Mouse (Mus musculus): ENCODE data around the gene Hlcs.

Hlcs gene

DNA sequence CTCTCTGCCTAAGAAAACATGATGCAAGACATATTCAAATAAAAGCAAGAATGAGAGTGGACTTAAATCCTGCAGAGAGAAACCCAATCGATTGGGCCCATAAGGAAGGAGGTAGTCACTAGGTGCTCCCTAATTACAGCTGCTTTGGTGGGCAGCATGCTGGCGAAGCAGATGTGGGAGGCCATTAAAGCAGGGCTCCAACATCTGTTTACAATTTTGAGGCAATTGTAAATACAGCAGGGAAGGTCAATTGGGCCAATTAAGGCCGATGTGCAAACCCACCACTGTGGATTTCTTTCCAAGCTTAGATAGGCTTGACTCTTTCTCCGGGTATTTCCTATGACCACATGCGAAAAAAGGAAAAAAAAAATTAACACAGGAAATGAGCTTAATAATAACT is 117.5 kb downstream of the Hlcs start:
- no peak for DNase-seq

DNA sequence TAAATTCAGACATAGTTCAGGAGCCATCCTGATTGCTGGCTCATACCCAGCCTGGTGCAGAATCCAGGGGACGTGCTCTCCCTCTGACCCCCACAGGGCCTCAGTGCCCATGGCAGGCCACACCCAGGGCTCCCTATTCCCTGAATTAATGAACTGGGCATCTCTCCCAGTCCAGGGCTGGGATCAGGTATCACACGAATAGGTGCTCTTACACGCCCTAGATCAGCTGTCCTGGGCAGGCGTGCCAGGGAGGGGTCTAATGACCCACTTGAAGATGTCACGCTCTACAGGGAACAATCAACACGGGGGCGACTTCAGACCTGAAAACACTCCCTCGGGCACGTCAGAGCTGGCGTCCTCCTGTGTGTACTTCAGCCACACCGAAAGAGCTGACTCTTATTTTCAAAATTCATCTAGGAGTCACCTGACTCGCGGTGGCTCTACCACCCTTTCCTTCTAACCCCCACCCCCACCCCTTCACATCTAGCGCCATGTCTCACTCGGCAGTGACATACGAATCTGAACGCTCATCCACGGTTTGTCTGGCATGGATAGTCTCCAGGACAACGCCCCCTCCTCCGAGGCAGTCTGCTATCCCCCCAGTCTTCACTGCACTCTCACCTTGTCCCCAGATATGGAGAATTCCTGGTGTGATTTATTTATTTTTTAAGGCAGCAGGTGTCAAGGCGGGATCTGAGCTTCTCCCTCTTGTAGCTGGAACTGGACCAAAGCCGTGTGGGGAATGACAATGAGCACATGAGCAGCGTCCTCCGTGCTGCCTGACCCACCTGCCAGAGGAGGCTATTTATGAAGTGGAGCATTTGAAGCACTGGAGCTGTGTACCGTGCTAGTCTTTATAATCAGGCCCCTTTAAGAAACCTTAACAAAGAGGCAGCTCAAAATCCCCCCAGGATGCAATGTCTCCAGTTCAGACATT is 121.7 kb downstream of the Hlcs start:
- no peak for DNase-seq

DNA sequence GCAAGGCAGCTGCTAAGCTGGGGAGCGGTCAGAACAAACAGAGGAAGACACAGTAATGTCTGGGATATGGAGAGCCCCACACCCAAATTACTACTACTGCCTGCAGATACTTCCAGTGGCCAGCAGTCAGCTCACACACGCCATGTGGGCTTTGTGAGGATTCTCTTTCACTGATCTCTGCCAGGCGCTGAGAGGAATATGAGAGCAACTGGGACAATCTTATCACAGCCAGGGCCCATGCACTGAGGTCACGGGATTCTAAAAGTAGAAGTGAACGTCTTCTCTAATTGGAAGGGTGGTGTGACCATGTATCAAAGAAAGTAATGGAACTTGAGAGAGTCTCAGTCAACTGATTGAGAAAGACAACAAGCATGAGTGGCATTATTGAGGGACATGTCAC is 123.1 kb downstream of the Hlcs start:
- DNase-seq, result no peak

DNA sequence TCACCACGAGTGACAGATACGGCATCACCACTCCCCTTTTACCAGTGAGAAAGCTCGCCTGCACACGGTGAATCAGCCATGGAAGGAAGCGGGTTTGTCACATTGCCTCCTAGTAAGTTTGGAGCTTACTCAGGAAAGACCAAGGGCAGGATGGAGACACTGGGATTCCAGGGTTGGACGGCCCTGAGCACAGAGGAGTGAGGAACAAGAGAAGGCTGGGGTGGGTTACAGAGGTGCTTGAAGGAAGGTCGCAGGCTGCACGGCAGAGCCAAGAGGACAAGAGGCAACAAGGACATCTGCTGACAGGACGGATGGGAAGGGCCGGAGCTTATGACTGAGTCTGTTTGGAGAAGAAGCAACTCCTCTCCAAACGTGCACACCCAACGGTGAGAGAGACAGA is 126.8 kb downstream of the Hlcs start:
- no peak for DNase-seq

DNA sequence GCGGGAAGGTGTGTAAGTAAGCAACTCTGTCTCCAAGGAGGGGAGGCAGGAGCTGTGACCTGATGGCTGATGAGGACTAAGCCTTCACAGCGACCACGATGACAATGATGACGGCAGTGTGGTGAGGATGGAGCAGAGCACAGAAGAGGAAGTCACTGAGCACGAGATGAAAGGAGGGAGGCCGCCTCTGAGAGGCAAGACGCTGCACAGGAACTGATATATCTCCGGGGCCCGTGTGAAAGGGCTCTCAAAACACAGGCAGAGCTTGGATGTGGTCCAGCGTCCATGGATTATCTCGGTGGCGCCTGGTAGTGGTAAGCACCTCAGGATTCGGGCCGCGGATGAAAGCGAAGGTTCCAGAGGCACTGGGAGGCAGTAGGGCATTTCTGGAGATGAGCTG is 127.9 kb downstream of the Hlcs start:
- DNase-seq, result no peak

DNA sequence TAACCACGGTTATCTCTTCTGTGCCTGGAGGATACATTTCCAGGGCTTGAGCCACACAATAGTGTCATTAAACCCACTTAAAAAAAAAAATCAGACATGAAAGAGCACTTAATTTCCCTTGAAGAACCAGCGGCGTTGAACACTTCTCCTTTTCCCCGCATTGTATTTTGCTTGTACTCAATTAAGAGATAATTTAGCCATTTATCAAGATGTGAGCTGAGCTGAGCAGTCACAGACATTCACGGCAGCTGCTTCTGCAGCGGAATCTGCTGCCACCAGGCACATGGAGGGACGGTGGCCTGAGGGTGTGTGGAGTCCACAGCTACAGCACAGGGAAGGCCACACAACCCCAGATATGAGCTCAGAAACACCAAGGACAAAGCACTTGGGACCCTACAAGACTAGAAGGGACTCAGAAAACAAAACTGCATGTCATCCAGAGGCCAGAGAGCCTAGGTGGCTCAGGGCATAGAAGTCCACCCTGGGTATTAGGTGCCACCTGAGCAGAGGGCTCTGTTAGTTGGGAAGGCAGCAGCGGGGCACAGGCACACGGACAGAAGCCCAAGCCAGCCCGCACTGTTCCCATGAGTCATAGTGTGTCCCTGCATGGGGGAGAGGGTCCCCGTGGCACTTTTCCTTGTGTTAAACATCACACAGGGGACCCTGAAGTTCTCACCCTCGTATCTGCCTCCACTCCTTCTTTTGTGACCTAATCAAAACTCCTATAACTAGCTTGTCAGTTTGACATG is 133.1 kb downstream of the Hlcs start:
- no peak for DNase-seq

DNA sequence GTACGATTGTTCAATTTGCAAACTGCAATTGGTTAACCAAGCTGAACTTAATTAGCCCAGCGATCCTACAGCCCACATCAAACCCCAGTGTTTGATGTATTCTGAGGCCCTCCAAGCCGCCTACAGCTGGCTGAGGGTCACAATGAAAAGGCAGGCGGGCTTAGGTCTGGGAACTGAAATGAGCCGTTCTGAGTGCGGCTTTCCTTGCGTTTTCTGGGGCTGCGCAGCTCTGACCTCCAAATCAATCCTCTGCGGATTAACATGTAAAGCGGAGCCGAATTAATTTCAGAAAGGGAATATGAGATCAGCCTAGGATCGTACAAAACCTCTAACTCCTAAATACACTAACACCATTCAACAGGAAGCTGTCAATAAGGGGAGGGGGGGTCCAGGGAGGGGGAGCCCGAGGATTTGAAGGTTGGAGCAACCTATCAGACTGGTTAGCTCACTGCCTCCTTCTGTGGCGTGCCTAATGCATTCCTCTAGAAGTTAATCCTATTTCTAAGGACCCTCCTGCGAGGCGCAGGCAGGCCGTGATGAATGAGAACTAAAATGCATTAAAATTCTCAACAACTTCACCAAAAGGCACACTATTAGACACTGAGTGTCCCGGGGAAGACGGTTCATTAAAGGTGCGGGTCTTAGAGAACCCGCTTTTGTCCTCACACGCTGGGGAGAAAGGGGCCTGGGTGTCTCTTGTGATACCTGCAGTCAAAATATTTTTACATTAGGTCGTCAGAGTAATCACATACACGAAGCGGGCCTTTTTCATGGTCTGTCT is 133.8 kb downstream of the Hlcs start:
- no peak for DNase-seq

DNA sequence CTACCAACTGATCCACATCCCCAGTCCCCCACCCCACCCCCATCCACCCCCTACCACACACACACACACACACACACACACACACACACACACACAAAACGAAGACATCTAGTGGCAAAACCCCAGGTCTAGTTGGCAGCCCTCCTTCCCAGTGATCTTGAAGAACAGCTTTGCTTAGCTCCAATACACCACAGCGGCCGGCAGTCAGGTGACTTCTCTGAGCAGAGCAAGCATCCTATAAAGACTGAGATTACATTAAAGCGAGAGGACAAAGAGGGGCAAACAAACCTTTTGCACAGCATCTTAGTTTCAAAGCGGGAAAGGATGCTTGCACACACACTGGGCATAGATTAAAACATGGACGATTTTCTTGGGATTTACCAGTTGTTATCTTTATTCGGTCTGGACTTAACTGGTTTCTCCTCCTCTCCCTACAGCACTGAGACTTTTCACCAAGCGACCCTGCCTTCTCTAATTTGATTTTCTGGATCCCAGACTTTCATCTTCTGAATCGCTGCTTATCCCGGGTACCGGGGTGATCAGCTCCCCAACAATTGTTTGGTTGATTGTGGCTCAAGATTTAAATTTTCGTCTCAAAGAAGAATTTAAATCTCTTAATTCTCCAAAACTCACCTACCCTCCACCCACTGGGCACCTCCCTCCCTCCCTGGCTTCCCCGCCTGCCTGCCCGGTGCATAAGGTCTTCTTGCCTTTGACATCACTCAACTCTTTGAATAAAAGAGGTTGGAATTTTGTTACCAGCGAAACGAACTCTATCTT is 134.7 kb downstream of the Hlcs start:
- no peak for DNase-seq

DNA sequence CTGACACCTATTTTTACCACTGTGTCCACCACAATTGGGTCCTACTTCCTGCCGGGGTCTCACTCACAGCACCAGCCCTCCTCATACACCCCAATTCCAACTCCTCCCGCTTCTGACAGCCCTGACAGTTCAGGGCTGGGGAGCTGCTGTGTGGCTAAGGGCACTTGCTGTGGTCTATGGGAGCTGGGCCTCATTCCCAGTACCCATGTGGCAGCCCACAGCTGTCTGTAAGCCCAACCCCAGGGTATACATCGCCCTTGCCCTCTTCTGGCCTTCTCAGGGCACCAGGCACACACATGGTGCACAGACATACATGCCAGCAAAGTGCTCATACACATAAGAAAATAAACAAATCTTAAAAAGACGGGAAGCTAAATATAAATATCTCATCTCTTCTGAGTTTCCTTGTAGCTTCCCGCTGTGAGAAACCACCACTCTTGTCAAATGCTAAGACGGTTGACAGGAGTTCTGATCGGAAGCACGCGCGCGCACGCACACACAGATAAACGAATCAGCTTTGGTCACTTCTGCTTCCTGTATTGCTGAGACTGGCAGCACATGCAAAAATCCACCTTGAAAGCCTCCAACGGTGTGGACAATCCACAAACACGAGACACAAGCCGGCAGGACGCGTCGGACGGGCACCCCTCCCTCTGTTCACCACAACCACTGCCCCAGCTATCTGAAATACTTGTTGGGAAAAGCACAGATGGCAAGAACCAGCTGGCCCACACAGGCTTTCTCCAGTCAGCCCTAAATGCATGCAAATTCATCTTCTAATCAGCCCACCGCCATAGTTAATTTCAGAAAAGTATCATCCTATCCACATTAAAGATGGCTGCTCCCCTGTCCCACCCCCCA is 136.1 kb downstream of the Hlcs start:
- DNase-seq, result no peak

DNA sequence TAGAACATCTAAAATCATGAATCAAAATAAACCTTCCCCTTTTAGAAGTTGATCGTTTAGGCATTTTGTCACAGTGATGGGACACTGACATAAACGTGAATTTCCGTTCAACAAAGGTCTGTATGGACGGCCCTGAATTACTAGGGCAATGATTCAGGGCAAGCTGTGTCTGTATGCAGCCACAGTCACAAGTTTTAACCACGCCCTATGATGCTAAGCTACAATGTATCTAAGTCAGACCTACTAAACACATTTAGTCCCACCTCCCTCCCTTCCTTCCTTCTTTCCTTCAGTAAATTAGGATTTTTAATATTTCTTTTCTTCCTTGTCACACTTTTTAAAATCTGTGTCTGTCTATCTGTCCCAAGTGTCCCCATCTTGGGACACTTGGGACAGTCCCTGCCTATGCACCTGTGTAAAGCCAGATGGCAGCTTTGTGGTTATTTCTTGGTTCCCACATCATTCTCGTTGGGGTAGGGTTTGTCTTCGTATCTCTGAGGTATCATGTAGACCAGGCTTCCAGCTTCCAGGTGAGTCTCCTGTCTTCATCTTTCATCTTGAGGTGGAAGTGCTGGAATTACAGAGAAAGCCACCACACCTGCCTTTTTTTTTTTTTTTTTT is 137.9 kb downstream of the Hlcs start:
- DNase-seq, result no peak

DNA sequence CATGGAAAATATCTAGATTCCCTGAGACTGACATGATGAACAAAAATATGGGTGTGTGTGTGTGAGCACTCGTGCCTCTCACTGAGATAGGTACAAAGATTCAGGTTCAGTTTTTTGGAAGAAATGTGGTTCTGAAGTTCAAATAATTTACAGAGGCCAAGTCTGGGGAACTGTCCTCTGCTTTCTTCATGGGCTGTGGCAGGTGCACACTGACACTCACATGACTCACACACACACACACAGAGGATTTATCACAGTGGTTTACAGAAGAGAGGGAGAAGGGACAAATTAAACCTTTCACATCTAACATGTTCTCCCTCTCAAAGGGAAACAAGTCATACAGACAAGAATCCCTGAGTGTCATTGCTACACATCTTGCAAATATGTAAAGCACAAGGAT is 140.0 kb downstream of the Hlcs start:
- DNase-seq, result no peak

DNA sequence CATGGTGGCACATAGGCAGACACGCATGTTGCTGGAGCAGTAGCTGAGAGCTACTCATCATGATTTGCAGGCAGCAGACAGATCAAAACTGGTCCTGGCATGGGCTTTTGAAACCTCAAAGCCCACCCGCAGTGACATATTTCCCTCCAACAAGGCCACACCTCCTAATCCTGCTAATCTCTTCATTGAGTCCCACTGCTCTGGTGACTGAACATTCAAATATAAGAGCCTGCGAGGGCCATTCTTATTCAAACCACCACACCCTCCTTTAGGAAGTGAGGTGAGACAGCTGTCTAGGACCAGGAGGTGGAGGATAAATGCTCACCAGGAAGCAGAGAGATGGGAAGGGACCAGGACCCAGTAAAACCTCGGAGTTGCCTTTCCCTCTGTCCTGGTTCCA is 143.2 kb downstream of the Hlcs start:
- DNase-seq, result no peak

DNA sequence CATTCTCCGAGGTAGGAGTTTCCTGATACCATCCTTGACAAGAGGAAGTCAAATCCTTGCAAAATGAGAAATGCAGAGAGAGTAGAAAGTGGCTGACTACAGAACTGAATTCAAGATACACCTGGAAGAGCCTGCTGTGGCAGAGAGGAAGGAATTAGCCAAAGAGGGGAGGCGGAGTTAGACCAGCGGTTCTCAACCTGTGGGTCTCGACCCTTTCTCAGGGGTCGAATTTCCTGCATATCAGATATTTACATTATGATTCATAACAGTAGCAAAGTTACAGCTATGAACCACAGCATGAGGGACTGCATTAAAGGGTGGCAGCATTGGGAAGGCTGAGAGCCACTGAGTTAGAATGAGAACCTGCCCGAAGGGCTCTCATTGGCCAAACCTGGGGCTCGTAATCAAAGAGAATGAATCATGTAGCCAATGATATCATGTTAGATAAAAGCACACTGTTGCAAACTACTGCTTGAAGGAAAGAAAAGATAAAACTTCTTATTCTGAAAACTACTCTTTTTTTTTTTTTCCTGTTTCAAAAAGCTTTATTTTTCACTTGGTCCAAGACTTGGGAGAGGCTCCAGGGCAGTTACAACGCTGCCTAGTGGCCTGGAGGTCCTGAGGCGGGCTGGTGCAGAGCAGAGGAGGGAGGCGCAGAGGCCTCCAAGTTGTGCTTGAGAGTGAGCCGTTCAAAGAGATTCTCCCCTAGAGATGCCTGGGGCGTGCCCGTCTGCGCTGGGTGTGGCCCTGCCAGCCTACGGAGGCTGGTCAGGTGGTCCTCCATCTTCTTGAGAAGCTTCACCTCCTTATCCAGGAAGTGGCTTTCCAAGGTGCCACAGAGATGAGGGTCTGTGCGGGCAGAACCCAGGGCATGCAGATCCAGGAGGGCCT is 144.5 kb downstream of the Hlcs start:
- DNase-seq, result no peak

DNA sequence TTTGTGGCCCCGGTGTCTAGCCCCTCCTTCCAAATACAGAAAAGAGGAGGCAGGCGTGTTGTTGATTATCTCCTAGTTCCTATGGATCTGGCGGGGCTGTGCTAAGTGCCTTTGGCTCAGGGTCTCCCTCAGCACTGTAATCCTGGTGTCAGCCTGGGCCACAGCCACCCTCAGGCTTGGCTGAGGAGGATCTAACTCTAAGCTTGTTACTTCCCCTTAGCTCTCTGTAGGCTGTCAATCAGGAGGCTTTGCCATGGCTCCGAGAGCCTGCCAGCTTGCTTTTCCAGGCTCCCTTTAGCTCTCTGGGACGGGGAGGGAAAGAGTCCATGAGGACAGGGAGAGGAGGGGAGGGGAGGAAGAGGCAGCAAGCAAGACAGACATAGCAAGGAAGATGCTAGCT is 148.4 kb downstream of the Hlcs start:
- no peak for DNase-seq

DNA sequence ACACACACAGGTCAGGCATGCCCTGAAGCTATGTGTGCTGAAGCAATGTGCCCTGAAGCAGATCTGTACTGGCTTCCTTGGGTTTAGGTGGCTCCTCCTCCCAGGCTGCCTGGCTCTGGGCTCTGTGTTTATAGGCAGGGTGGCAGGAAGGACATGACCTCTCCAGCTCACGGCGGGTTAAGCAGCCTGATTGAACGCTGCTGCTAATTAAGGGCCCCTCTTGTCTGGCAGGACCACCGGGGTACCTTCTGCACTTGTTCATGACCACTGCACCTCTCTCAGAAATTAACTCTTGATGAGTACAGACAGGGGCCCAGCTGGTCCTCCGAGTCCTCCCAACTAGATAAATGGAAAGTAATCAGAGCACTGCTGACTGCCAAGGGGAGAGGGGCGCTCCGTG is 149.1 kb downstream of the Hlcs start:
- no peak for DNase-seq

DNA sequence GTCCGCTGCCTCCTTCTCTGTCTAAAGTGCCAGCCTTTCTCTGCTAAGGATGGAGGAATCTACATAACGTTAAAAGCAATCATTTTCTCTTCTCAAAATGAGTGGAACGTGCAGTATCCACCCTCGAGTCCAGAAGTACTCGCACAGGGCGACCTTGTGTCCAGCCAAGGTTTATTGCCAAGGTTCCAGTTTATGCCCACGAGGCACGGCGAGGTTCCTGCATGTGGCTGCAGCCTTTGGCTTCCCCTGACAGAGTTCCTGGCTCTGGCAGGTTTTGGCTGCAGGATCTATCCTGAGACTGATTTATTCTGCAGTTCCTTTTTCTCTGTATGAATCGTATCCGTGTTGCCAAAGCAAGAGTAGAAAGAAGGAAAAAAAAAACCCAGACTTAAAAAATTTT is 150.3 kb downstream of the Hlcs start:
- peak; percentile 31 for DNase-seq

DNA sequence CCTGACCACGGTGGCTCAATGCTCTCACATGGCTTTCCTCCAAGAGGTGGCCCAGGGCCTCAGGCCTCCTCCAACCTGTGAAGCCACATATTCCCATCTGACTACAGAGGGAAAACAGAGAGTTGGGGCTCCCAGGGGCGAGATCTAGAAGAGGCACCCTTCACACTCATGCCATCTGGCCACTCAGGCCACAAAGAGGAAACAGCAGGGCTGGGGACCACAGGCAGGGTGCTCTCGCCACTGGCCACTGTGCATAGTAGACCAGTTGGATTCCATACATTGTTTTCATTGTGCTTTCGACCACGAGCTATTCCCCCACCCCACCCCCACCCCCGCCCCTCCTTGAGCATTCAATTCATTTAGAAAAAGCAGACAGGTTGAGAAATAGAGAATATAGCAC is 151.4 kb downstream of the Hlcs start:
- no peak for DNase-seq

DNA sequence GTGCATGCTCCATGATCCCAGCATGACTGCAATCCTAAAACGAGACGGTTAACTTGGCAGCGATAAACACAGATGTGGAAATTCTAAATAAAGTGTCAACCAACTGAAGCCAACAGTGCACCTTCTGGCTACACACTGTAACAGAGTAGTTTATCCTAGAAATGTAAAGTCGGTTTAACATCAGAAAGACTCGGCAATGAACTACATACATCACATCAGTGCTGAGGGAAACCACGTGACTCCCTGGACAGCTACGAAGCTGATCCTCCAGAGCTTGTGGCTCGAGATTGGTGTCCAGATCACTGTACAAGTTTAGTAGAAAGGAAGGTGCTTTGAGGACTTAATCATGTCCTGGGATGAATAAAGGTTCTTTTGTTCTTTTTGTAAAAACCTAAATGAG is 155.6 kb downstream of the Hlcs start:
- DNase-seq, result no peak

DNA sequence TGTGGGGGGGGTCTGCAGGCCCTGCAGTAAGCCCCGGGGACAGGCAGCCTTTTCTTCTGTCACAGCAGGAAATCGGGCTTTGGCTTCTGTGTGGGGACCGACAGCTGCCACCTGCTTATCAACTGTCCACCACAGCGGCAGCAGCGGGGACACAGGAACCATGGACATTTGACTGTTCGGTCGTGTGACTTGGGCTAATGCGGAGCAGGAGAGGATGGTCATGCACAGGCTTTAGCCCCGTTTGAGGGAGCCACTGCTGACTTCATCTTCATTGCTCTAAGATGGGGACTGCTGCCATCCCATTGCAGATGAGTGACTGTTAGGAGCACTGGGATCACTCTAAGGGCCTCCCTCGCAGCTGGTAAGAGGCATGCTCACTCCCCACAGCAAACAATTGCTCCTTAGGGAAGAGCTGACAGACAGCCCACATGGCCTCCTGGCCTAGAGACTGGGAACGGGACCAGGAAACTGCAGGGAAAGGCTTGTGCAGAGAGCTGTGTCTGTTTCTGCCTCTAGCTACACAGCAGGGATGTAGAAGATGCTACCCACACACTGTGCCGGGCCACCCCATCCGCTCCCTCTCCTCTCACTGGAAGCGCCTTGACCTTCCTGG is 158.2 kb downstream of the Hlcs start:
- DNase-seq, result peak; percentile 81
